Mouse (Mus musculus) G1E (cell line): ENCODE data around the gene G0s2.

Experiments used
- CTCF ChIP-seq: IDR thresholded peaks from 2 replicates; pipeline ENCODE4 v1.5.1; 2012; ENCODE audit warnings: low read depth, low read length, inconsistent platforms, mixed read lengths
- GATA2 ChIP-seq: IDR thresholded peaks from 2 replicates; pipeline ENCODE4 v1.6.1; 2012; ENCODE audit warnings: low read depth, low read length, inconsistent platforms, borderline replicate concordance
- POLR2AphosphoS5 ChIP-seq: IDR thresholded peaks from 2 replicates; pipeline ENCODE4 v1.6.1; 2012; ENCODE audit warnings: low read depth, low read length, inconsistent platforms; ENCODE audit not compliant: insufficient replicate concordance

- TF ChIP-seq POLR2AphosphoS5, result no peak
- no peak for TF ChIP-seq CTCF
- TF ChIP-seq GATA2, result no peak
Measured at GRCm38 (mm10) chr1:193311596-193311995, 38.6 kb upstream of the G0s2 start.
